Mouse (Mus musculus): Measurements from ENCODE around the gene Cd48. TPM values are rescaled to one million over a fixed set of nuclear protein-coding genes. Genes with fewer than 3 reads are reported as not detected.

The Cd48 gene
- polyA plus RNA-seq (2014; fragmentation: Illumina TruSeq; extraction: RNeasy Lipid Tissue Mini Kit (QIAGEN cat#74804); ENCODE audit: low read depth, low replicate concordance), result 14.1 TPM

DNA sequence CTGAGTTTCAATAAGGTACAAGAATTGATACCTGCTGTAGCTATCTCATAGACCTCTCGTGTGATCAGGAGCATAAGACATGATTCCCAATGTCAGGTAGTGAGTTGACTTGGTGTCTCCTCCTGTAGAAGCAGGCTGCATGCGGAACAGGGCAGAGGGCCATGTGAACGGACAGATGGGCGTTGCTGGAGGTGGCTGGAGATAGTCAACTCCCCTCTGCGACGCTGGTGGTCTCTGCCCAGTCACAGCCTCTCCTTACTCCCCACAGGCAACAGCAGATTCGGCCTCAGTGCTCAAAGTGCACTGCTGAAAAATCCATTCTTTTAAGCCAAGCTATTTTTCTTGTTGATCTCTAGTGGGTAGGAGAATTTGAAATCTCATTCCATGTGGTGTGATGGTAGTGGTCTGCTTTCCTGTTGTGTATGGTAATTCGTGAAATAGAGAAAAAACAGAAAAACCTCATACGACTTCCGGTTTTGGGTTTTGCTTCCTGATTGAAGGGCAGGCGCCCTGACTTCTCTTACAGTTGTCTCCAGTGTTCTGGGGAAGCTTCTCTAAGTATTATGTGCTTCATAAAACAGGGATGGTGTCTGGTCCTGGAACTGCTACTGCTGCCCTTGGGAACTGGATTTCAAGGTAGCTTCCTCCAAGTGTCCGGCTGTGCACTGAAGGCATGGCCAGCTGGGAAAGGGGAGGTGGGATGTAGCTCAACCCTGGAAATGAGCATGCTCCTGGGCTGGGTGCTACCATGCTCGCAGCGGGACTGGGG lies at the start of gene Cd48:
Gene Cd48 (plus strand): TSS at position 479 of the 769 bp plus-strand sequence.

DNA sequence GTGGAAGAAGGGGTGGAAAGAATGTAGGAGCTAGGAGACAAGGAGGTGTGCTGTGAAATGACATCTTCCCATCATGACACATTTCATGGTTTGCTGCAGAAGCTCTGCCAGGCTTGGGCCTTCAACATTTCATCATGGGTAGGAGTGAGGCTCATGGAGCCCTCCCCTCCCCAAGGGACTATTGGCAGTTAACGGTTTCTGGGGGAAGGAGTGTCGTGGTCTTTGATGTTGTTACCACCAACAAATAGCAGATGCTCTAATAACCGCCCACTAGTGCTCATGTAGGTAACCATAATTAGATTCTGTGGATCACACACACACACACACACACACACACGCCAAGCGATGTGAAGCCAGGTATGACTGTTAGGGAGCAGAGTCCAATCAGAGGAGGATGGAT lies 29.1 kb upstream of the Cd48 start, which contains the start of gene Slamf7:
Gene Slamf7 (minus strand): TSS at position 302 of the 400 bp plus-strand sequence.

Other genes with a start within 250 kb of the Cd48 start
- 71.7 TPM for gene F11r, start 244.5 kb upstream of the Cd48 start, polyA plus RNA-seq (2014; fragmentation: Illumina TruSeq; extraction: RNeasy Lipid Tissue Mini Kit (QIAGEN cat#74804); ENCODE audit: low read depth, low replicate concordance)
- 4.8 TPM for gene Alyref2, start 178.5 kb upstream of the Cd48 start, polyA plus RNA-seq (2014; fragmentation: Illumina TruSeq; extraction: RNeasy Lipid Tissue Mini Kit (QIAGEN cat#74804); ENCODE audit: low read depth, low replicate concordance)
- gene Itln1, start 146.7 kb upstream of the Cd48 start, polyA plus RNA-seq (2014; fragmentation: Illumina TruSeq; extraction: RNeasy Lipid Tissue Mini Kit (QIAGEN cat#74804); ENCODE audit: low read depth, low replicate concordance), result not detected
- gene Cd244a, start 122.8 kb upstream of the Cd48 start, polyA plus RNA-seq (2014; fragmentation: Illumina TruSeq; extraction: RNeasy Lipid Tissue Mini Kit (QIAGEN cat#74804); ENCODE audit: low read depth, low replicate concordance), result 1.0 TPM
- gene Ly9, start 74.6 kb upstream of the Cd48 start, polyA plus RNA-seq (2014; fragmentation: Illumina TruSeq; extraction: RNeasy Lipid Tissue Mini Kit (QIAGEN cat#74804); ENCODE audit: low read depth, low replicate concordance), result 2.0 TPM
- gene Slamf7, start 29.0 kb upstream of the Cd48 start, polyA plus RNA-seq (2014; fragmentation: Illumina TruSeq; extraction: RNeasy Lipid Tissue Mini Kit (QIAGEN cat#74804); ENCODE audit: low read depth, low replicate concordance), result 3.5 TPM
- 0.11 TPM for gene Slamf1, start 85.1 kb downstream of the Cd48 start, polyA plus RNA-seq (2014; fragmentation: Illumina TruSeq; extraction: RNeasy Lipid Tissue Mini Kit (QIAGEN cat#74804); ENCODE audit: low read depth, low replicate concordance)
- gene Cd84, start 157.7 kb downstream of the Cd48 start, polyA plus RNA-seq (2014; fragmentation: Illumina TruSeq; extraction: RNeasy Lipid Tissue Mini Kit (QIAGEN cat#74804); ENCODE audit: low read depth, low replicate concordance), result 10.0 TPM
- gene Gm10521, start 213.7 kb downstream of the Cd48 start, polyA plus RNA-seq (2014; fragmentation: Illumina TruSeq; extraction: RNeasy Lipid Tissue Mini Kit (QIAGEN cat#74804); ENCODE audit: low read depth, low replicate concordance), result 0.86 TPM
- 3.3 TPM for gene Slamf6, start 235.5 kb downstream of the Cd48 start, polyA plus RNA-seq (2014; fragmentation: Illumina TruSeq; extraction: RNeasy Lipid Tissue Mini Kit (QIAGEN cat#74804); ENCODE audit: low read depth, low replicate concordance)